Mouse (Mus musculus): Measurements from ENCODE around the gene Magi2. TPM values are rescaled to one million over a fixed set of nuclear protein-coding genes. Genes with fewer than 3 reads are reported as not detected.

Gene Magi2
- polyA plus RNA-seq, 1 experiment, result 0.60 TPM

GRCm38 (mm10) chr5:19780076-19780475 lies 553.2 kb downstream of the Magi2 start:
- Histone ChIP-seq H3K27me3 (ENCODE audit: control insufficient read depth, insufficient read depth, low read length) (no peaks in the 10 kb centered on the region), H3K27ac (ENCODE audit: insufficient read depth, low read depth, low read length) (no peak overlapping the region), H3K4me1 (ENCODE audit: control insufficient read depth, insufficient read depth, insufficient read length, low read length) (no peaks in the 10 kb centered on the region), H3K36me3 (ENCODE audit: control insufficient read depth, insufficient read depth, low read length) (no peaks in the 10 kb centered on the region), H3K4me3 (ENCODE audit: low read depth, low read length) (no peak overlapping the region)
- TF ChIP-seq POLR2A (IDR thresholded peaks at IDR 0.05; ENCODE audit: low read depth, low read length) (no peak), CTCF (IDR thresholded peaks at IDR 0.05; ENCODE audit: extremely low read depth, insufficient read length, insufficient replicate concordance, low read depth, low read length) (no peak)
- WGBS, result 80% methylated on average over 2 of the region's 2 CpGs

- TF ChIP-seq POLR2A (IDR thresholded peaks at IDR 0.05; ENCODE audit: low read depth, low read length) (no peak), CTCF (IDR thresholded peaks at IDR 0.05; ENCODE audit: extremely low read depth, insufficient read length, insufficient replicate concordance, low read depth, low read length) (no peak)
- Histone ChIP-seq H3K4me3 (ENCODE audit: low read depth, low read length) (no peak overlapping the region), H3K27ac (ENCODE audit: insufficient read depth, low read depth, low read length) (no peak overlapping the region), H3K4me1 (ENCODE audit: control insufficient read depth, insufficient read depth, insufficient read length, low read length) (no peaks in the 10 kb centered on the region), H3K36me3 (ENCODE audit: control insufficient read depth, insufficient read depth, low read length) (no peaks in the 10 kb centered on the region), H3K27me3 (ENCODE audit: control insufficient read depth, insufficient read depth, low read length) (no peaks in the 10 kb centered on the region)
Measured at GRCm38 (mm10) chr5:19785320-19785719, 558.5 kb downstream of the Magi2 start.

- Histone ChIP-seq H3K36me3 (ENCODE audit: control insufficient read depth, insufficient read depth, low read length) (no peaks in the 10 kb centered on the region), H3K27me3 (ENCODE audit: control insufficient read depth, insufficient read depth, low read length) (no peaks in the 10 kb centered on the region), H3K4me3 (ENCODE audit: low read depth, low read length) (no peak overlapping the region), H3K4me1 (ENCODE audit: control insufficient read depth, insufficient read depth, insufficient read length, low read length) (no peaks in the 10 kb centered on the region), H3K27ac (ENCODE audit: insufficient read depth, low read depth, low read length) (no peak overlapping the region)
- TF ChIP-seq POLR2A (IDR thresholded peaks at IDR 0.05; ENCODE audit: low read depth, low read length) (no peak), CTCF (IDR thresholded peaks at IDR 0.05; ENCODE audit: extremely low read depth, insufficient read length, insufficient replicate concordance, low read depth, low read length) (no peak)
- 56% methylated on average over 5 of the region's 5 CpGs for WGBS
Measured at GRCm38 (mm10) chr5:19787522-19788144, 560.8 kb downstream of the Magi2 start.

GRCm38 (mm10) chr5:19803052-19803769 lies 576.4 kb downstream of the Magi2 start:
- TF ChIP-seq POLR2A (IDR thresholded peaks at IDR 0.05; ENCODE audit: low read depth, low read length), result no peak
- TF ChIP-seq CTCF (IDR thresholded peaks at IDR 0.05; ENCODE audit: extremely low read depth, insufficient read length, insufficient replicate concordance, low read depth, low read length), result no peak
- 86% methylated on average over 5 of the region's 5 CpGs for WGBS
- no peak overlapping the region for H3K27ac ChIP-seq (ENCODE audit: insufficient read depth, low read depth, low read length)

GRCm38 (mm10) chr5:19822502-19822901 lies 595.7 kb downstream of the Magi2 start:
- TF ChIP-seq CTCF (IDR thresholded peaks at IDR 0.05; ENCODE audit: extremely low read depth, insufficient read length, insufficient replicate concordance, low read depth, low read length) (no peak), POLR2A (IDR thresholded peaks at IDR 0.05; ENCODE audit: low read depth, low read length) (no peak)
- Histone ChIP-seq H3K4me3 (ENCODE audit: low read depth, low read length) (no peak overlapping the region), H3K27me3 (ENCODE audit: control insufficient read depth, insufficient read depth, low read length) (no peaks in the 10 kb centered on the region), H3K36me3 (ENCODE audit: control insufficient read depth, insufficient read depth, low read length) (no peaks in the 10 kb centered on the region), H3K27ac (ENCODE audit: insufficient read depth, low read depth, low read length) (no peak overlapping the region), H3K4me1 (ENCODE audit: control insufficient read depth, insufficient read depth, insufficient read length, low read length) (no peaks in the 10 kb centered on the region)
- WGBS, result 79% methylated on average over 2 of the region's 2 CpGs

More at GRCm38 (mm10) chr5:19803052-19803769, 576.4 kb downstream of the Magi2 start:
- Histone ChIP-seq H3K4me3 (ENCODE audit: low read depth, low read length) (no peak overlapping the region), H3K27me3 (ENCODE audit: control insufficient read depth, insufficient read depth, low read length) (no peaks in the 10 kb centered on the region), H3K36me3 (ENCODE audit: control insufficient read depth, insufficient read depth, low read length) (no peaks in the 10 kb centered on the region), H3K4me1 (ENCODE audit: control insufficient read depth, insufficient read depth, insufficient read length, low read length) (no peaks in the 10 kb centered on the region)

- Histone ChIP-seq H3K4me1 (ENCODE audit: control insufficient read depth, insufficient read depth, insufficient read length, low read length) (no peaks in the 10 kb centered on the region), H3K27ac (ENCODE audit: insufficient read depth, low read depth, low read length) (no peak overlapping the region), H3K27me3 (ENCODE audit: control insufficient read depth, insufficient read depth, low read length) (no peaks in the 10 kb centered on the region), H3K4me3 (ENCODE audit: low read depth, low read length) (no peak overlapping the region), H3K36me3 (ENCODE audit: control insufficient read depth, insufficient read depth, low read length) (no peaks in the 10 kb centered on the region)
- WGBS, result 37% methylated on average over 2 of the region's 2 CpGs
- no peak for TF ChIP-seq POLR2A (IDR thresholded peaks at IDR 0.05; ENCODE audit: low read depth, low read length)
- TF ChIP-seq CTCF (IDR thresholded peaks at IDR 0.05; ENCODE audit: extremely low read depth, insufficient read length, insufficient replicate concordance, low read depth, low read length), result no peak
Measured at GRCm38 (mm10) chr5:19825943-19826342, 599.1 kb downstream of the Magi2 start.

- no peaks in the 10 kb centered on the region for H3K27me3 ChIP-seq (ENCODE audit: control insufficient read depth, insufficient read depth, low read length)
- WGBS, result 72% methylated on average over 2 of the region's 2 CpGs
- TF ChIP-seq CTCF (IDR thresholded peaks at IDR 0.05; ENCODE audit: extremely low read depth, insufficient read length, insufficient replicate concordance, low read depth, low read length), result no peak
- TF ChIP-seq POLR2A (IDR thresholded peaks at IDR 0.05; ENCODE audit: low read depth, low read length), result no peak
- no peaks in the 10 kb centered on the region for H3K36me3 ChIP-seq (ENCODE audit: control insufficient read depth, insufficient read depth, low read length)
- no peak overlapping the region for H3K4me3 ChIP-seq (ENCODE audit: low read depth, low read length)
- no peak overlapping the region for H3K27ac ChIP-seq (ENCODE audit: insufficient read depth, low read depth, low read length)
- no peaks in the 10 kb centered on the region for H3K4me1 ChIP-seq (ENCODE audit: control insufficient read depth, insufficient read depth, insufficient read length, low read length)
Measured at GRCm38 (mm10) chr5:19829341-19829740, 602.5 kb downstream of the Magi2 start.
